ENCODE assay signal across 9 mouse cellular contexts in the genomic region with DNA sequence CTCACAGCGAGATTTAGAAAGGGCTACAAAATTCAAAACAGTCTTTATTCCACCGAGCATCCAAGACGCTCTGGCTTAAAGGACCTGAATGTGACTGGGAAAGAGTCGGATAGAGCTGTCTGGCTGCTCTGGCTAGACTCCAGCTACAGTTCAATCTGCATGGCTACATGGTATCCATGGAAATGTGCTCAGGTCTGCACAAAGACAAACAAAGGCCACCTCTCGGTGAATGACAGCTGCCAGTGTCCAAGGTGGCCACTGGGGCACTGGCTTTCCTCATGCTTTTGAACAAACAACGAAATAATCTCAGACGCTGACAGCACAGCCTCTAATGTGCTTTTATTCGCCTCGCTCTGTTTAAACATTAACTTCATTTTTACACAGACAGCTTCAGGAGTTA. TPM values are rescaled to one million over a fixed set of nuclear protein-coding genes. Genes with fewer than 3 reads are reported as not detected.
DNase-seq lines count a peak whose midpoint lies in the region; ATAC-seq and TF ChIP-seq lines count a peak whose summit lies in the region.
"Had no signal": no experiment of that assay in that cellular context is flagged by ENCODE, and none has a peak within 500 bp of the region (broad histone marks: within the 10 kb centered on the region; RNA-seq: fewer than 3 reads in every experiment).

No protein-coding gene starts in this region.

- H3K4me3 ChIP-seq in forebrain, embryonic 10.5 days, result peak overlapping the region; percentile 14; the same call in 1 of the 2 replicates
- no peak overlapping the region for H3K4me3 ChIP-seq in kidney, embryonic 14.5 days (ENCODE audit: low read length)
- no peak overlapping the region for H3K4me3 ChIP-seq in midbrain, postnatal 0 days (ENCODE audit: low read depth, low read length)
- H3K4me3 ChIP-seq: limb, embryonic 13.5 days had no signal

- no peak overlapping the region for H3K9ac ChIP-seq in kidney, embryonic 14.5 days (ENCODE audit: low read depth, low read length)
- H3K9ac ChIP-seq in midbrain, postnatal 0 days (replicated peaks; ENCODE audit: low read length, poor library complexity, severe bottlenecking), result no peak overlapping the region; the same call in 1 of the 2 replicates
- H3K9ac ChIP-seq: limb, embryonic 13.5 days had no signal

- peak; percentile 33; the same call in 1 of the 2 replicates for TF ChIP-seq CTCF in midbrain, postnatal 0 days (IDR thresholded peaks at IDR 0.05)

- 26% methylated on average over 9 of the region's 9 CpGs for WGBS in forebrain, embryonic 10.5 days
- WGBS in kidney, embryonic 14.5 days, result 61% methylated on average over 9 of the region's 9 CpGs
- WGBS in midbrain, postnatal 0 days, result 9% methylated on average over 9 of the region's 9 CpGs

- no peaks in the 10 kb centered on the region; the same call in 1 of the 2 replicates for H3K27me3 ChIP-seq in forebrain, embryonic 10.5 days (ENCODE audit: poor library complexity, severe bottlenecking)
- no peaks in the 10 kb centered on the region for H3K27me3 ChIP-seq in kidney, embryonic 14.5 days (ENCODE audit: control insufficient read depth, insufficient read depth, low read length)
- 0 out of 2 replicates have a peak, but pooled peaks cover 7% of the 10 kb centered on the region for H3K27me3 ChIP-seq in midbrain, postnatal 0 days (ENCODE audit: insufficient read depth, low read length)
- H3K27me3 ChIP-seq: limb, embryonic 13.5 days had no signal

- H3K4me1 ChIP-seq in forebrain, embryonic 10.5 days, result peaks cover 22% of the 10 kb centered on the region
- H3K4me1 ChIP-seq in kidney, embryonic 14.5 days (ENCODE audit: control insufficient read depth, insufficient read depth, low read length), result 0 out of 2 replicates have a peak, but pooled peaks cover 5% of the 10 kb centered on the region
- no peaks in the 10 kb centered on the region for H3K4me1 ChIP-seq in midbrain, postnatal 0 days (ENCODE audit: insufficient read depth, low read length)
- H3K4me1 ChIP-seq: limb, embryonic 13.5 days had no signal

- no peak overlapping the region for H3K4me2 ChIP-seq in kidney, embryonic 14.5 days (replicated peaks; ENCODE audit: low read depth, low read length)
- H3K4me2 ChIP-seq in midbrain, postnatal 0 days (ENCODE audit: low read depth, low read length, poor library complexity, severe bottlenecking), result peak overlapping the region; percentile 7; the same call in 1 of the 2 replicates
- H3K4me2 ChIP-seq: limb, embryonic 13.5 days had no signal

- DNase-seq in layer of hippocampus, postnatal 10 days (ENCODE audit: low spot score in 2 of 2), result peak; percentile 25 to 47
- no peak for DNase-seq in layer of hippocampus, adult 9-11 months
- DNase-seq in forebrain, embryonic 10.5 days (ENCODE audit: extremely low spot score, low spot score), result peak; percentile 71
- peak; percentile 85 for DNase-seq in midbrain, postnatal 0 days (ENCODE audit: low spot score)
- no peak for DNase-seq in spleen, postnatal 10 days (ENCODE audit: low spot score in 2 of 2)
- DNase-seq in right cerebral cortex, postnatal 25 days, result no peak
- DNase-seq in natural killer cell, adult 2 months (ENCODE audit: low spot score in 2 of 2), result no peak

- no peaks in the 10 kb centered on the region for H3K36me3 ChIP-seq in forebrain, embryonic 10.5 days (replicated peaks)
- no peaks in the 10 kb centered on the region for H3K36me3 ChIP-seq in kidney, embryonic 14.5 days (ENCODE audit: control insufficient read depth, insufficient read depth, low read length)
- H3K36me3 ChIP-seq in midbrain, postnatal 0 days (ENCODE audit: insufficient read depth, low read length), result no peaks in the 10 kb centered on the region
- H3K36me3 ChIP-seq: limb, embryonic 13.5 days had no signal

- 0 out of 2 replicates have a peak, but pooled peaks have one; percentile 46 for ATAC-seq in kidney, embryonic 14.5 days (ENCODE audit: low FRiP score, low TSS enrichment)
- peak; percentile 87 for ATAC-seq in midbrain, postnatal 0 days (ENCODE audit: low FRiP score)

- H3K27ac ChIP-seq in forebrain, embryonic 10.5 days, result peak overlapping the region; percentile 81
- no peak overlapping the region for H3K27ac ChIP-seq in kidney, embryonic 14.5 days (ENCODE audit: low read depth, low read length)
- H3K27ac ChIP-seq in midbrain, postnatal 0 days (ENCODE audit: low read depth, low read length), result no peak overlapping the region; the same call in 1 of the 2 replicates
- H3K27ac ChIP-seq: limb, embryonic 13.5 days had no signal

- H3K9me3 ChIP-seq in forebrain, embryonic 10.5 days, result peaks cover 3% of the 10 kb centered on the region
- H3K9me3 ChIP-seq in kidney, embryonic 14.5 days (ENCODE audit: control insufficient read depth, low read length), result no peaks in the 10 kb centered on the region
- no peaks in the 10 kb centered on the region for H3K9me3 ChIP-seq in midbrain, postnatal 0 days (ENCODE audit: low read length)
- H3K9me3 ChIP-seq: limb, embryonic 13.5 days had no signal

RNA-seq across cellular contexts. Expression of a gene that starts 8.6 kb away (rescaled TPM):
- under 1 TPM; 0.34 to 0.40 TPM for total RNA-seq in layer of hippocampus, postnatal 10 days (2021)
- 1.2 and 1.6 TPM in 2 replicates for polyA plus RNA-seq in forebrain, embryonic 10.5 days (2016; fragmentation: Nextera tagmentation; extraction: Ambion mirVana)
- 2.4 and 3.7 TPM in 2 replicates for polyA plus RNA-seq in kidney, embryonic 14.5 days (2014; fragmentation: Nextera tagmentation; extraction: Ambion mirVana)
- 0.80 and 1.1 TPM in 2 replicates for total RNA-seq in midbrain, postnatal 0 days (2014; rRNA removed)
- 0.31 and 0.39 TPM in 2 replicates for polyA plus RNA-seq in midbrain, postnatal 0 days (2015; fragmentation: Nextera tagmentation; extraction: Ambion mirVana)

Comparison
In these comparisons a context has a peak if more than half of its experiments do, and no peak if none do; other contexts are left out.
1. DNase-seq: peak in layer of hippocampus, postnatal 10 days (2 of 2), forebrain, embryonic 10.5 days (single experiment) and midbrain, postnatal 0 days (single experiment); none in layer of hippocampus, adult 9-11 months (single experiment), spleen, postnatal 10 days (0 of 2), right cerebral cortex, postnatal 25 days (single experiment) and natural killer cell, adult 2 months (0 of 2).